Mouse (Mus musculus): ENCODE results near the gene Chst12.
"Not testable (repeated sequence)": the region's sequence is repeated elsewhere in the genome, so short reads cannot be mapped to it uniquely, and the experiment has no call there.

Gene Chst12

DNA sequence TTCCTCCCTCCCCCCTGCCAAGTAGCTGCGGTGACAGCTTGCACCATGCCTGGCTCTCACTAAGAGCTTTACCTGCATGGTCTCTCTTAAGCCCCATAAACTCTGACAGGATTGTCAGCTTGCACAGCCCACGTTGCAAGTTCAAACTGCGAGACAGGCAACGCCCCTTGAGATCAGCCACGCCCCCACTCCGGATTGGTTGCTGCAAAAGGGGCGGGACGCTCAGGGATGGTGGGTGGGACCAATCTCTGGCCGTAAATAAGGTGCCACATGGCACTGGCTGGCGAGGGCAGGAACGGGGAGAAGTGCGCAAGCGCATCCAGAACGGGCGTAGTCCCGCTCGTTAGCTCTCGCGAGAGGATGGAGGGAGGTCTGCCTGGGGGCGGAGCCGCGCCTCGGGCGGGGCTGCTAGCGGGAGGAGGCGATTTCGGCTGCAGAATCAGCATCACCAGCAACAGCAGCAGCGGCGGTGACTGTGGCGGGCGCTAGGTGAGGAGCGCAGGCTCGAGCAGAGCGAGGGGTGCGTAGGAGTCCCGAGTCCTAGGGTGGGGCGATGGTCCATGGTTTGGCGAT is at the start of gene Chst12:
Chst12 (plus strand) TSS at position 343 of the 573 bp plus-strand sequence.
- peak; percentile 100 for DNase-seq

DNA sequence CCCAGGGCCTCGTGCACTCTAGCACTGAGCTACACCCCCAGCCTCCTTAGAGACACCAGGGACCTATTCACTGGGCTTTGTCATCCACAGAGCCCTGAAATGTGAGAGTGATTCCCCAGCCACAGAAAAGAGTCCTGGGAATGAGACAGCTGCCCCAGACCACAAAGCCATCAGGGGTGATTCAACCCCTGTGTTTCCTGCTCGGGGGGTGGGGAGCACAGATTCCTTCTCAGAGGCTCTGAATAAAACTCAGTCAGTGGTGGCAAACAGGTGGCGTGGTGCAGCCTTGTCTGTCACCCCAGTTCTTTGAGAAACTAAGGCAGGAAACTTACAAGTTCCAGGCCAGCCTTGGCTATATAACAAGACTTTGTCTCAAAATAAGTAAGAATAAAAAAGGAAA is 43.9 kb upstream of the Chst12 start:
- DNase-seq, result no peak

DNA sequence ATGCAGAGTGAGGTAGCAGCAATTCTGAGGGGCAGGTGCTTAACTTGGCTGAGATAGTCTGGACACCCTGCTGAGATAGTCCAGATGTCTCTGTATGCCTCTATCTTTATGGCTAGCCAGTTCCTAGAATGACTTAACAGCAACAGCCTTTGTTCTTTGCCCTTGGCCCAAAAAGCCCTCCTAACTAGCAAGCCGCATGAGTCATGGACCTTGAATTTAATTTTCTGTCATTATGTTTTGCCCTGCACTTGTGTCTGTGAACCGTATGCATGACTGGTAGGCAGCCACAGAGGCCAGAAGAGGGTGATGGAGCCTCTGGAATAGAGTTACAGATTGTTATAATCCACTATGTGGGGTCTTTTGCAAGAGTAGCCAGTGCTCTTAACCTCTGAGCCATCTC is 42.2 kb upstream of the Chst12 start:
- DNase-seq, result not testable (repeated sequence)

DNA sequence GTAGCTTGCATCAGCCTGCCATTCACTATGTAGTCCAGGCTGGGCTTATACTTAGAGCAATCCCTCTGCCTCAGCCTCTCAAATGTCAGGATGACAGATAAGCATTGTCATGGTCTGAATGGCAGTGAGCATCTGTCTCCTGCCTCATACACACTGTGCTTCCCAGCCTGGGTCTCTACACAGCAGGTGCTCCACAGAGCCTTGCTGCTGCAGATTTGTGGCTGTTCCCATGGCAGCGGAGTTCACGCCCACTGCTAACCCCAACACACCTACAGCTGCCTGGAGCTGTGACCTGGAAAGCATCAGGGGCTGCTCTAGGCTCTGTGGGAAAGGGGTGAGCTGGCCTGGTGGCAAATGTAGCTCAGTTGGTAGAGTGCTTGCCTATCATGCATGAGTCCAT is 40.4 kb upstream of the Chst12 start:
- DNase-seq, result no peak

DNA sequence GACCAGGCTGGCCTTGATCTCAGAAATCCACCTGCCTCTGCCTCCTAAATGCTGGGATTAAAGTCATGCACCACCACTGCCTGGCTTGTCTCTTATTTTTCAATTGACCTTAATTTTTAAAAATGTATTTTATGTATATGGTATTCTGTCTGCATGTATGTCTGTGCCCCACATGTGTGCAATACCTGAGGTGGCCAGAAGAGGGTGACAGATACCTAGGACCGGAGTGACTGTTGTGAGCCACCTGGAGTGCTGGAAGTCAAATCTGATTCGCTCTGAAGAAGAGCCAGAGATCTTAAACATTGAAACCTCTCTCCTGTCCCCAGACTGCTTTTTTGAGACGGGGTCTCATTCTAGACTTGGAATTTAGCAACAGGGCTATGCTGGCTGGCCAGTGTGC is 33.0 kb upstream of the Chst12 start:
- DNase-seq, result no peak

DNA sequence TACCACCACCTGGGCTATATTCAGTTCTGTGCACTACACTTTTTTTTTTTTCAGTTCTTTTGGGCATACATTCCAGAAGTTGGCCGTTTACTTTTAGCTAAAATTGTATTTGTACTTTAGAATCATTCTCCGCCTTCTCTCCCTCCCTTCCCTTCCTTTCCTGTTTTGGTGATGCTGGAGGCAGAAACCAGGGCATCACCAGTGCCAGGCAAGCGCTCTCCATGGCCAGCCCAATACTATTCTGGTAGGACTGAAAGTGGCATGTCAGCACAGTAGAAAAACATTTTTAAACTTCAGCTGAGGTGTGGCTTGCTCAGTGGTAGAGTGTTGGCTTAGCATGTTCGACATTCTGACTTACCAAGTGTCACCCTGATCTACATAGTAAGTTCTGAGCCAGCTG is 23.9 kb upstream of the Chst12 start:
- no peak for DNase-seq

DNA sequence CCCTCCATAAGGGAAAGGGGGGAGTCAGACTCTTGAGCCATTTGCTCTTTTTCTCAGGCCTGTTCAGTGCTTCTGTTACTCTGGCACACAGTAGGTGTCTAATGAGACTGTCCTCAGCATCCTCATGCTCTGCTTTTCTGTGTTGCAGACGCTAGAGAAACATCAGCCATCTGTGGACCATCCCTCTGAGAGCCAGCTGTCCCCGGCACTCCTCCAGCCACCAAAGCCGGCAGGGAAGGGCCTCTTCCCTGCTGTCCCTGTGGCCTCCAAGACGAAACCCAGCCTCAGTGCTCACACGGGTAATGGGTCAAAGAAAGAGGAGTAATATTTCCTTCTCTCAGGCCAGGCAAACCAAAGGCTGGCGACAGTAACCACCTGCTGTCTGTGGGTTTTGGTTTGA is 14.2 kb upstream of the Chst12 start:
- no peak for DNase-seq

DNA sequence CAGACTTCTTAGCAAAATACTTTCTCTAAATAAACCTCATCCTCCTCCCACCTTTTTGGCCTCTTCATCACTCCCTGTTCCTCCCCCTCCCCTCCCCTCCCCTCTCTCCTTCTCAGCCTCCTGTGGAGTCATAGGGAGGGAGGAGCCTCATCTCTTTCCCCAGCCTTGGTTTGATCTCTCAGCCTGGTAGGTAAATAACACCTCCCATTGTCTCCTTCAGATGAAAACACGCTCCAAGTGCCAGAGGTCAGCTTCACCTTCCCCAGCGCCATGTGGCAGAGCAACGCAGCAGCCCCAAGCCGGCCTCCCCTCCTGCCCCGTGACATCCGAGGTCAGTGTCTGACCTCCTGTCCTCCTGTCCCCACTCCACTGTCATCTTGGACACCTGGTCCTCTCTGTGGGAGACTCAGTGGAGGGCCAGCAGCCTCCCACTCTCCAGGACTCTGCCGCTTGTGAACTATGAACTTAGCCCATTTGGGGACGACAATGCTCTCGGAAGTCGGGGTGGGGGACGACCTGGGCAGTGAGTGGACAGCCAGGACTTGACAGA is 12.6 kb upstream of the Chst12 start:
- DNase-seq, result no peak

DNA sequence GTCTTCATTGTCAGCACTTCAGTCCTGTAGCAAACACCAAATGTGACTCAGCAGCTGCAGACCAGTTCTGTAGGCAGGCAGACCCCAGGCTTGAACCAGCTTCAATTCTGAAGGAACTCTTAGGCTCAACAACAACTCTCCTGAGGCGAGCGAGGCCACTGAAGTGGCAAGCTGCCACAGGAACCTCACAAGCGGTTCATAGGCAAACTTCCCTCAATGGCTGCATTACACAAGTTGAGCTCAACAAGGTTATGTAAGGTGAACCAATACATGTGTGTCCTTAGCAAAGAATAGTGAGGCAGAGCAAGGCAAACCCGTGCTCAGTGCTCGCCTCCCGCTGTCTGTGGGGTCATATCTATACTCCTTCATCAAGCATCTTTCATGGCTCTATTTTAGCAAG is 7.2 kb upstream of the Chst12 start:
- DNase-seq, result no peak

DNA sequence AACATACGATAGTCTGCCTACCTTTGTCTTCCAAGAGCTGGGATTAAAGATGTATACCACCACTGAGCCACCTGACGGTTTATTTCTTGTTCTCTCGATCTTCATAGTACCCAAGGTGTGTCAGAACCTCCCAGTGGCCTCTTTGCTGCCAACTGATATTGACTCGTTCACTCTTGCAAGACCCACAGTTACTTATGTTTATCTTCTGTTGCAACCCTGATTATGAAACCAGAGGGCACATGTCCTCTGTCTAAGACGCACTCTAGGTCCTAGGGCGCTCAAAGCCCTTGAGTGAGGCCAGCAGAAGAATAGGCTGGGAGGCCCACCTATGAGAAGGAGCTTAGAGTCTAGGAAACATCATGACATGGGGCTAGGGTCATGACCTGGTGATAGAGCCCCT is 4.6 kb upstream of the Chst12 start:
- DNase-seq, result no peak

DNA sequence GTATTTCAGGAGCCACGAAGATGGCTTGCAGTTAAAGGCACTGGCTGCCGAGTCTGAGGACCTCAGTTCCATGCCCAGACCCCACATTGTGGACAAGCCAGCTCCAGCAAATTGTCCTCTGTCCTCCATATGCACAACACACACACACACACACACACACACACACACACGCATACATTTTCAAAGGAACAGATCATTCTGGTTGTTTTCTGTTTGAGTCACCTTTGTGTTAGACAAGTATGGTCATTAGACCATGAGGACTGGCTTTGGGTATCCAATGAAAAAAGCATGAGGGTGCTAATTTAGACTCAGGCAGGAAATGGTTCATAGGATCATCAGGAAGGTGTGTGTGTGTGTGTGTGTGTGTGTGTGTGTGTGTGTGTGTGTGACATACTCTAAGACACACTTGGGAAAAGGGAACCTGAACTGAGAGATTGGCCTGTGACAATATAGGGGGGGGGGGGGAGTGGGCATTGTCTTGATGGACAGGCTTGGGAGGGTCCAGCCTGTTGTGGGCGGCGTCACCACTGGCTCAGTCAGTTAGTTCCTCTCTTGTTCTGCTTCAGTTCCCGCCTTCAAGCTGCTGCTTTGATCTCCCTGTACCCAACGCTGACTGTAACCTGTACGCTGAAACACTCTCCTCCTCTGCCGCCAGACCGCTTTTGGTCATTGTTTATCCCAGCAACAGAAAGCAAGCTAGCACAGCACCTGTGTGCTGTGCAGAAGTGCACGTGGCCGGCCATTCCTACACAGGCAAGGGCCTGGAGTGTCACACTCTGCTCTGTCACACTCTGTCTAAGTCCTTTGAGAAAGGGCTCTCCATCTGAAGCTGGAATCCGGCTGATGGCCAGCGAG is 3.1 kb upstream of the Chst12 start:
- peak; percentile 60 for DNase-seq

DNA sequence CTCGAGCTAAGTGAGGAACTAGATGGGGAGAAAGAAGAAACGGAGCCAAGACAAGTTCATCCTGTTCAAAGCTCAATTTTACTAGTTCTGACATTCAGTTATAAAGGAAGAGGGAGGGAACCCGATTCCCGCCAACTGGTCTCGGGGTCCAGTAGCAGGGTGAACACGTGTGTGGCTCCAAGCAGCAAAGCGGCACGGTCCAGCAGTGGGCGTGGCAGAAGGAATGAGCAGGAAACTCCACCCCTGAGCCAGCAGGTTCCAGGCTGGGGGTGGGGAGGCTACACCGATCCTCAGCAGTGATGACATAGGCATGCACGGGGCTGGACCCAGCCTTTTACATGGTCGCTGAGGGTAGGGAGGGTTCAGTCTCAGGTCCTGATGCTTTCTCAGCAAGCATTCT is 2.4 kb upstream of the Chst12 start:
- DNase-seq, result peak; percentile 69

DNA sequence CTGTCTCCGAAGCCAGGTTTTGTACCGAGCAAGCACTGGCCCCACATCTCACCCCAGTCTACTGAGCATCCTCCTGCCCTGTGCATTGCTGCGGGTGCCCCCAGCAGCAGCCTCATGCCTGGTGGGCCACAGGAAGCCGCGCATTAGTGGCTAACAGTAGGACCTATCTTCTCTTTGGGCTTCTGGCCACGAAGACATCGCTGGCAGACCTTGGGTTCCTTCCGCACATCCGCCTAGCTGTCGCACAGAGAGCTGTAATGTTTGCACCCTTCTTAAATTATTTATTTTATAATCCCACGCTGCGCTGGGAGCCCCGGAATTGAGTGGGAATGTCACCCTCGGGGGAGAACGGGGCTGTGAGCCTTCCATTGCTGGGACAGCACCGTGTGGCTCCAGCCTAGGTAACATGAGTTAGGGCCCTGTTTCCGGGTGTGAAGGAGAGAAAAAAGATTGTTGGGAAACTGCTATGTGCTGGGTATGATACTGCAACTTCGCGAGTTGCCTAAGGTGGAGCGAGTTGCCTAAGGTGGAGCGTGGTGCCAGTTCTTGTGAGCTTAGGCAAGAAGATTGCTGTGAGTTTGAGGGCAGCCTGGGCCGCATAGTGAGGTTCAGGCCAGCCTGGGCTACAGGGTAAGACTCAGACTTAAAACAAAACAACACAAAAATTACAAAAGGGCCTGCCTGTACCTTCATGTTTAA is 895 bp downstream of the Chst12 start:
- DNase-seq, result no peak

DNA sequence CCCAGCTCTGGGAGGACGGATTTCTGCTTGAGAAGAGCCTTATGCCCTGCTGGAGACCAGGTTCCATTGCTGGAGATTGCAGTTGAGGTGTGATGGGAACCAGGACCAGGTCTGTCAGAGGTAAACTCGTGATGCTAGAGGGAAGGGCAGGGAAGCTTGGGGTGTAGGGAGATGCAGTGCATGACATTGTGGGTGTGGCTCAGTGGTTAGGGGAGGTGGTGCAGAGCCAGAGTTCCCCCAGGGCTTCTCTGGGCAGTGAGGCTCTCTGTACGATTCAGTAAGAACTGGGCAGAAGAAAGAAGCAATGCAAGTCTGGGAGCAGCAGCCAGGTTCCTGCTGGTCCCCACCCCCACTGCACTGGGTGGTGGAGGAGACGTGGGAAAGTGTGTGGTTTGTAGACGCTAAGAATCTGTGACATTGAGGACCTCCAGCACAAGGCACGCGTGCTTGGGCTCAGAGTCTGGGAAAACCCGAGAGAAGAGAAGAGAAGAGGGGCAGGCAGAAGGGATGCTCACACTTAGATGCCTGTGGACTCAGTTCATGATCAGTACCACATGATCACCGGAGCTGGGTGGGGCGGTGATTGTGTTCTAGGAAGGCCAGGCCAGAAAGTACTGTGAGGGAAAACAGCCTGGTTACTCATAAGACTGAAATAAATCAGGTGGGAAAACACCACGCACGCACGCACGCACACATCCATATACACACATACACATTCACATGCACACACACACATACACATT is 2.3 kb downstream of the Chst12 start:
- no peak for DNase-seq

DNA sequence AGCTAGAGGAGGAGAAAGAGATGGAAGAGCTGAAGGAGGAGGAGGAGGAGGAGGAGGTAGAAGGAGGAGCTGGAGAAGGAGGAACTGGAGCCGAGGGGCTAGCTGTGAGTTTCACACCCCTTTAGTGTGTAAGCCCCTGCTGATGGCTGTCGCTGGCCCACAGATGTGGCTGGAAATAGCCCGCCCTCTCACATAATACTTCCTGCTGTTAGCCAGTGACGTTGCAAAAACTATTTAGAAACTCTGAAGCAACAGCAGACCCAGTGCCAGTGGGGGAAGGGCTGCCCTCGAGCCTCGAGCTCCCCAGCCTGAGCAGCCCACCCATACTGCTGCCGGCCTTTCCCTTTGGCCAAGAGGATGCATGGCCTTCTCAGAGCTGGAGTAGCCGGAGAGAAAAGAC is 3.3 kb downstream of the Chst12 start:
- DNase-seq, result peak; percentile 56

DNA sequence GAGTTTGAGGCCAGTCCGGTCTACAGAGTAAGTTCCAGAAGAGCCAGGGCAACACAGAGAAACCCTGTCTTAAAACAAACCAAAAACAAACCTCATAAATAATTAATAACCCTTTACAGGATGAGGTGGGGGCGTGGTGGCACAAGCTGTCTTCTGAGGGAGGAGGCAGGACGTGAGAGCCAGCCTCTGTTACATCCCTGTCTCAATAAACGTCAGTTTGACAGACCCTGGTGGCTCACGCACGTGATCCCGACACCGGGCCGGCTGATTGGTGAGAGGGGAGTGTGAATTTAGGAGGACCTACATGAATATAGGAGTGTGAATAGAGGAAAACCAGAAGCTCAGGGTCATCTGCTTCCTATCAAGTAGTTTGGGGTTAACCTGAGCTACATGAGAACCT is 3.9 kb downstream of the Chst12 start:
- no peak for DNase-seq

DNA sequence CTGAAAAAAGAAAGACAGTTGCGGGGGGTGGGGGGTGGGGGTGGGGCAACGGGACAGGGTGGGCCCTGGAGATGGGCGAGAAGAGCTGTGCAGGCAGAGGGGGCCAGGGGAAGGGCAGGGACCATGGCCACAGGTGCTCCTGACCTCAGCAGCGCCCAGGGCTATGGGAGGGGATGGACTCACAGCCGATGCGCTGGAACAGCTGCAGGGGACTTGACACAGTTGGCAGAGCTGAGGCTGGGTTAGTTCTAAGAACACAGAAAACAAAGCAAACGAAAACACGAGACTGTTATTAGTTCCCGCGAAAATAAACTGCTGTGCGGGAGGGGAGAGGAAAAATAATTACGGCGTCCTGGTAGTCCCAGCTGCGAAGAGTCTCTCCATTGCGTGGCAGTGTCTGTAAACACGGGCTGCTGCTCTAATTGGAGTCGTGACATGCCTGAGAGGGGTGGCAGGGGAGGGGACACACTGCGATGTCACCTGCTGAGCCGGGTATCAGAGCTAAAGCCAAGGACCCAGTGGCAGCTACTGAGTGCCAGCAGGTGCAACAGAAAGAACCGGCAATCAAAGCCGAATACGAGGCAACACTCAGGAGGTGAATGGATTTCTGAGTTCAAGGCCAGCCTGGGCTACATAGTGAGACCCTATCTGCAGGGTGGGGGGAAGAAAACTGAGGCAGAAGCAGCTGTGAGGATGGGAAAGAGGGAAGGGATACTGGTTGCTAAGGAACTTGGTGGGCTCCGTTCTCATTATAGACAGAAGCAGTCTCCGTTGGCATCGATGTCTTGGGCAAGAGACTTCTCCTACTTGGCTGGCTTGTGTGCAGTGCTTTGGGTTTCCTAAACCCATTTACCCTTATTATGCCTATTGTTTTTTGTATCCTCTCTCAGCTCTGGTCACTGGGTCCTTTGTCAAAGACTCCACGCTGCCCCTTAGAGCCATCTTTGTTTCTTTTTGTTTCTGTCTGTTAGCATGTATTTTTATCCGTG is 5.0 kb downstream of the Chst12 start:
- no peak for DNase-seq

DNA sequence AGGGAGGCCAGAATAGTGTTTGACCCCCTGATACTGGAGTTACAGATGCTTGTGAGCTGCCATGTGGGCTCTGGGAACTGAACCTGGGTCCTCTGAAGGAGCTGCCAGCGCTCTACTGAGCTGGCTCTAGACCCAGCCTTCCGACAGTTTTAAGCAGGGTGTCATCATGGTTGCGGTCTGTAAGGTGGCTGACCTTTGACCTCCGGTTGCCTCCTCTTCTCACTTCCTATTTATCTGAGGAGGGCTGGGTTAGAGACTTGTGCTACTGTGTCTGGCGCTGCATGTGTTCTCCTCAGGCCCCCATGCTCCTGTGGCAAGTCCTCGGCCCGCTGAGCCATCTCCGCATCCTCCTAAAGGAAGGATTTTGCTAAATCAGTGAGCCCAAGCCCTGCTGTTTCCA is 8.6 kb downstream of the Chst12 start:
- DNase-seq, result no peak

DNA sequence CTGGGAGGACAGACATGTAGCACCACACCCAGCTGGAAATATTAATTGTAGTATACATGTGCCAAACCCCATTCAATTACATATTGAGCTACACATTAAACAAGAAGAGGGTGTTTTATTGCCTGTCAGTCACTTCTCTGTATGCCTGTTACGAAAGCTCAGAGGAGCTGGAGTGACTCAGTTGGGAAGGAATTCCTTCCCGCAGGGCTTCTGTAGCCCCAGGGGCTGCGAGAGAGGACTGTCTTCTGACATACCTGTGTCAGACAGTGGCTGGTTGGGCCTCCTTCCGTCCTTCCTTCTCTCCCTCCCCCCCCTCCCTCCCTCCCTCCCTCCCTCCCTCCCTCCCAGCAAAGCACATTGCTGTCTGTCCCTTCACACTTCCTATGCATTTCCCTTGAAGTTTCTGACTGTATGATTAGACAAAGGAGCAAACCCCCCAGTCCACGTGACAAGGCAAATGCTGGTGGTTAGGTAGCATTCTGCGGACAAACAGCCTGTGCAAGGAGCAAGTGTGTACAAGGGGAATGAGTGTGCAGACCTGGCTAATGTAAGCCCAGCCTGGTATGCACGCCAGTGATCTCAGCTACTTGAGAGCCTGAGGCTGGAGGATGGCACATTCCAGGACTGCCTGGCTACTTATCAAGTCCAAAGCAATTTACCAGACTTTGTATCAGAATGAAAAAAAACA is 9.6 kb downstream of the Chst12 start:
- DNase-seq, result no peak

DNA sequence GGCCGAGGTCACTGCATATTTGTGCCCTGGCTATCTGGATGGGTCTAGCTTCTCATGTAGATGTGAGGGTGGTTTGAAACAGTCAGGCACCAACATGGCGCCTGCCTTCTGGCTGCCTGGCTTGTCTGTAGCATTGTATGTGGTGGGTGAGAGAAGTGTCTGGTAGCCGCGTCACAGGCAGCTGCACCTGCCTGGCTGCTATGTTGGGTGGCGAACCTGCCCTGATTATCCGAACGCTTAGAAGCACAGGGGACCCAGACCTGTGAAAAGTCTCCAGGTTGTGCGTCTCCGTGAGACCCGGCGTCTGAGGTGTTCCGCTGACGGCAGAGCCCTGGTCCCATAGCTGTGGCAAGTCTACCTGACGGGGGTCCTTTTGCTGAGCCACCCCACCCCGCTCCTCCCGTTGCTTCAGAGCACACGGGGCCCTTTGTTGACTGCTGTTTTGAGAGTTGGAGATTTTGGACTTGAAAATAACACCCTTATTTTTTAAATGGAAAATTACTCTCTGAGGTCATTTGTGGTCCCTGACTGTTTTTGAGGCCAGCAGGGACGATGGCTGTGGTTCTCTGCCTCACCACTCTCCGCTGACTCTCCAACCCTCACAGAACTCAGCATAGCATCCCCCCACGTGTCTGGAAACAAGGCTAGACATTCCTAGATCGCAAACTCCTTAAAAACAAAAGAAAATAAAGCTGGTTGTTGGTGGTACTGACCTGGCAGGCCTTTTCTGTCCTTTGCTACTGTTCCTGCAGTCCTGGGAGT is 12.0 kb downstream of the Chst12 start:
- no peak for DNase-seq

DNA sequence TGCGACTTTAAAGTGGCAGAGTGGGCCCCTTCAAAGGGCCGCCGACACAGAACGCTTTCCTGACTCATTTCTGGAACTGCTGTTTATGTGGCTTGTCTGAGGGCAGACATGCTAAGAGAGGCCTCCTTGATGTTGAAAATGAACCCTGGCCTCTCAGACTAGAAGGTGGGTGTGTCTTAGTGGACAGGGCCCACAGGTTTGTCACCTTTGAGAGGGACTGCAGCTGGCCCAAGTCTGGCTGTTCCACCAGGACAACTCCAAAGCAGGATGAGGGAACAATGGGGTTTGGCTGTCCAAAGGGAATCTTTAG is 12.5 kb downstream of the Chst12 start:
- no peak for DNase-seq
